Mouse (Mus musculus) cerebellum, adult 8-10 months (tissue): ENCODE data around the gene Zmynd19.
A peak's percentile ranks its signal among the peaks of the same experiment; 100 is the strongest.
"Not testable (repeated sequence)": the region's sequence is repeated elsewhere in the genome, so short reads cannot be mapped to it uniquely, and the experiment has no call there.

Experiments used
- DNase-seq: peaks from one replicate; pipeline ENCODE4 v3.0.0; 2022

Gene Zmynd19

GRCm38 (mm10) chr2:24944304-24944703 lies 5.3 kb upstream of the Zmynd19 start:
- not testable (repeated sequence) for DNase-seq

- DNase-seq = no peak
These were observed 570 bp downstream of the Zmynd19 start for GRCm38 (mm10) chr2:24950189-24950535.

DNA sequence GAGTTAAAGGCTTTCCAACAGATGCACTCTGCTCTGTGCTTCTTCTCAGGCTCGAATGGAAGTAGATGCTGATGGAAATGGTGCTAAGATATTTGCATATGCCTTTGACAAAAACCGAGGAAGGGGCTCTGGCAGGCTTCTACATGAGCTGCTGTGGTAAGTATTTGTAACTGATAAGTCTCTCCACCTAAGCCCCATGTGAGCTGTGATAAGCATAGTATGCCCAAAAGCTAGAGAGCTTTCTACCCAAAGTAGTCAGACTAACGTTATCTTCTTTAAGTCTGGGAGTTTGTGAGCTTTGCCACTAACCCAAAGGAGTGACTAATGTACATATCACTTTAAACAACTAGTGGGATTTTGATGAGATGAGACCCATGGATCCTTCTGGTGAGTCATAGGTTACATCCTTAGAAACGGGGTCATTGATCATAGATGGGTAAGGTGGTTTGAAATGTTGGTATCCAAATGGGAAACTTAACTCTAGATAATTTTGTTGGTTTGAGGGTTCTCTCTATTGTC lies 3.0 kb downstream of the Zmynd19 start:
- no peak for DNase-seq

- DNase-seq = no peak
These were observed 11.3 kb downstream of the Zmynd19 start for GRCm38 (mm10) chr2:24960910-24961309.

DNA sequence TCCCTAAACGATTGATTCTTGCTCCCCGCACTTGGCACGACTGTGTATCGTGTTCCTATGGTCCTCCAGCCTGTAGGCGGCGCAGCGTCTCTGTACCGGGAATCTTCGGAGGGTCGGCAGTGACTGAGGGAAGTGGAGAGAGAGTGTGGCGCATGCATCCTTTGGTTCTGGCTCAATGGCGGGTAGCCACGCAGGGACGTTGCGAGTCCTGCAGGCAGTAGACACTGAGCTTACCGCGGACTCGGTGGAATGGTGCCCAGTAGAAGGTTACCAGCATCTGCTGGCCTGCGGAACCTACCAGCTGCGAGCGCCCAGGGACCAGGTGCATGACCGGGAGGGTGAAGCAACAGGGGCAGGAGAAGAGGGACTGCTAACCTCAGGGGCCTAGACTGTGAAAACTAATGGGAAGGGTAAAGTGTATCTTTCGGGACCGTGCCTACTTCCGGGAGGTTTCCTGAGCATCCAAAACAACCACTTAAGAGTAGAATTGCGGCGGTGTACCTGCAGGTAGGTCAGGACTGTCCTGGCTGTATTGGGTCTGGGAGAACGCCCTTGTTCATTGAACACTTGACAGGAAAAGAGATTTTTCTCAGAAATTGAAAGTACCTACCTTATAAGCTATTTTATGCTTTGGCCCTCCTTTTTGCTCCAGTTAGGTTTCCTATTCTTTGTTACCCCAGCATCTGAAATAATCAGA lies 12.9 kb downstream of the Zmynd19 start, which contains the start of gene Dph7:
Gene Dph7 (plus strand): TSS at position 97 of the 697 bp plus-strand sequence.
- peak; percentile 87 for DNase-seq

DNA sequence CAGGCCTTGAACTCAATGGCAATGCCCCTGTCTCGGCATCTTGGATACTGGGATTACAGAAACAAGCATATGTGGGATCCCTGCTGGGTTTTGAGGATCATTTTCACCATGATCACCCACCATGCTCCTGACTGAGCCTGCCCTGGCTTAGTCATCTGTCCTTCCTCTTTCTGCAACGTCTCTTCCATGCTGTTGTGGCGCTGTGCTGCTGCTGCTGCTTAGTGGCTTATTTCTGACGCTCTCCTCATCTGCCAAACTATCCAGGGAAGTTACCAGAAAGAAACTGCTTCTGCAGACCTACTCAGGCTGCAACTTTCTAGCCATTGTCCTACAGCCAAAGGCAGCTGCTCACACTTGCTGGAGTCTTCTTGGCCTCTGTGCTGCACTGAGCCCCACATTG lies 20.8 kb downstream of the Zmynd19 start:
- no peak for DNase-seq

- not testable (repeated sequence) for DNase-seq
These were observed 24.9 kb downstream of the Zmynd19 start for GRCm38 (mm10) chr2:24974452-24974851.

GRCm38 (mm10) chr2:24974906-24975703 lies 25.5 kb downstream of the Zmynd19 start, which contains the start of gene Mrpl41:
Gene Mrpl41 (minus strand): TSS chr2:24975098.
- DNase-seq = peak; percentile 95

- peak; percentile 39 for DNase-seq
These were observed 26.2 kb downstream of the Zmynd19 start, which contains the start of gene Pnpla7 for GRCm38 (mm10) chr2:24975704-24976297. Gene Pnpla7 (plus strand): TSS chr2:24976033.

DNA sequence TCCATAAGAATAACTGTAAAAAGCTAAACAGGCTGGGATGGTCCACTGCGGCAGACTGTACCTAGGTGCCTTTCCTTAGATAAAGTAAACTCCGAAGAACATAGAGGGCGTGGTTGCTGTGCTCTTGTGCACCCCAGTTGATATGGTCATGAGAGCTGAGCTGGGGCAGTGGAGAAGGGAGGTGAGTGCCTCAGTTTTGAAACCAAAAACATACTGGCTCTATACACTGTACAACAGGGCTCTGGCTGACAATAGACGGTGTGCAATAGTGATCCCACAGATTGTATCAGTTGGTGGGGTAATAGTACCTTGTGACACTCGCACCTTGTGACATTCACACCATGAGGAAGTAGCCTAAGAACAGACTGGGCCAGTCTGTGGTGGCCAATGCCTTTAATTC lies 27.4 kb downstream of the Zmynd19 start:
- DNase-seq = no peak

GRCm38 (mm10) chr2:24987762-24988161 lies 38.2 kb downstream of the Zmynd19 start:
- no peak for DNase-seq

DNA sequence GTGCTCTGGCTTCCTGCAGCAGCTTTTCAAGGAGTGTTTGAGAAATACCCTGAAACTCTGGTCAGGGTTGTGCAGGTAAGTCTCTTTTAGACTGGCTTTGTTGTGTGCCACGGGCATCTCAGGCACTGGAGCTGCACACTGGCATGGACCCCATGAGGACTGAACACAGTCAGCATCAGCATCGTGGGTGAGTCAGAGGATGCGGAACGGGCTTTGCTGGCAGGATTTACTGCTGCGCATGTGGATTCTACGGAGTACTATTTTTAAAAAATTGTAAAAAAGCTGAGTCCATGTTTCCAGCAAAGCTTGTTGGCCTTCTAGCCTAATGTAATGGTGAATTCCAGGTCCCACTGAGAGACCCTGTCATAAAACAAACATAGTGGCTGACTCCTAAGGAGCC lies 45.7 kb downstream of the Zmynd19 start:
- DNase-seq = no peak

- no peak for DNase-seq
These were observed 46.9 kb downstream of the Zmynd19 start for GRCm38 (mm10) chr2:24996471-24996870.

GRCm38 (mm10) chr2:25000544-25001235 lies 51.1 kb downstream of the Zmynd19 start:
- no peak for DNase-seq

DNA sequence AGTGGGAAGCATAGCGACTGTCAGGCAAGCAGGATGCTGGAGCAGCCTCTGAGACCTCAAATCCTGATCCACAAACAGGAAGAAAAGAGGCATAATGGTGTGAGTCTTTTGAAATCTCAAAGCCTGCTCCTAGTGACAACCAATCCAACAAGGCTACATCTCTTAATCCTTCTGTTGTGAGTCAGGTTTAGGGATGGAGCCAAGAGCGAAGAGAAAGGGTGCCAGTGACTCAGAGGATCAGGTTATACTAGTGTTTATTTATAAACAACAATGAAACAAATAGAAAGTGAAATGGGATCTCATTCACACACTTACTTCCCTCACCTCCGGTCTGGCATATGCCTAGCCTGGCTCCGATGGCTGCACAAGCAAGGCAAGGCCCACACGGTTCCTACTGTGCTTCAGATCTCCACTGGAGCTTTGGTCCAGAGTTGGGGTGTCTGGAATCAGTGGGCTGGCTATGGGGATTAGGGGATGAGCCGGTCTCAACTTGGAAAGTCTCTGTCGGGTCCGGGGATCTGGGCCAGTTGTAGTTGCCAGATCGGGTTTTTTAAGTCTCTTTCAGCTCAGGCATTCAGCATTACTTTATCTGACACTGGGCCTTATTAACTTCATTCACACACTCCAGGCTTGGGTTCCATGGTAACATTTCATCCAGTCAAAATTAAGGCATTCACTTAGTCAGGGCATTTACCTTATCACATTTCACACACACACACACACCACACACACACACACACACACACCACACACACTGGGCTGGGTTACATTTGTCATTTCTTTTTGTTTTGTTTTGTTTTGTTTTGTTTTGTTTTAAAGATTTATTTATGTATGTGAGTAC lies 54.6 kb downstream of the Zmynd19 start:
- no peak for DNase-seq

DNA sequence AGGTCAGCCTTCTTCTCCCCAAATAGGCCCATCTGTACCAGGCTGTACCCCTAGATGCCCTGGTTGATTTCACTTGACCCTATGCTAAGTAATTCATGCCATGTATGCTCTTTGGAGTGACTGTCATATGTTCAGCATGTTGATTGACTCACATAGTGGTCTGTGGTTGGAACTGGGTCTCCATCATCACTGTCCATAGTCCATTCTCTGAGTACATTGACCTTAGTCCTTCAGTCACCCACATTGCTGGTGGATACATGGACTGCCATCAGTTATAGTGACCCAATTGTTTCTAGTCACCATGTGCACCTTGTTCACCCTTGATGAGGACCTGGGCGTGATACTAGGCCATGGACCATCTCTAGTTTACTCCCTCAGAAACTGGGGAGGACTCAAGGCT lies 57.2 kb downstream of the Zmynd19 start:
- no peak for DNase-seq

DNA sequence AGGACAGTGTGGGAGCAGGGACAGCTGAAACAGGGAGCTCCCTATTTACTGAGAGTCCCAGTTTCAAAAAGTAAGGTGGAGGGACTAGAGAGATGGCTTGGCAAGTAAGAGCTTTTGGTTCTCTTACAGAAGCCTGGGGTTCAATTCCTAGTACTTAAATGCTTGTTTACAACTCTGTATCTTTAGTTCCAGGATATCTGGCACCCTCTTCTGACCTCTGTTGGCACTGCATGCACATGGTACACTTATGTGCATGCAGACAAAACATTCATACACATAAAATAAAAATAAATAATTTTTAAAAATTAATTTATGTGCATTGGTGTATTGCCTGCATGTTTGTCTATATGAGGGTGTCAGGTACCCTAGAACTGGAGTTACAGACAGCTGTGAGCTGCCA lies 58.7 kb downstream of the Zmynd19 start:
- DNase-seq = no peak
